Mouse (Mus musculus) B cell, adult 2 months (primary cell): ENCODE measurements around the gene Hectd2.

Experiments used
- DNase-seq, 2 experiments: peaks; one replicate each; pipeline ENCODE4 v3.0.0; 2022

Hectd2 gene

GRCm38 (mm10) chr19:36573986-36574385, 19.5 kb downstream of the Hectd2 start:
- DNase-seq = no peak

GRCm38 (mm10) chr19:36575159-36575558, 20.7 kb downstream of the Hectd2 start:
- DNase-seq = no peak

GRCm38 (mm10) chr19:36580874-36581273, 26.4 kb downstream of the Hectd2 start:
- no peak for DNase-seq

- DNase-seq = no peak
These were observed 27.7 kb downstream of the Hectd2 start for GRCm38 (mm10) chr19:36582116-36582515.

GRCm38 (mm10) chr19:36585505-36585904, 31.1 kb downstream of the Hectd2 start:
- no peak for DNase-seq

- DNase-seq = no peak
These were observed 40.0 kb downstream of the Hectd2 start for GRCm38 (mm10) chr19:36594409-36594808.

GRCm38 (mm10) chr19:36601869-36602268, 47.4 kb downstream of the Hectd2 start:
- DNase-seq = no peak

- DNase-seq = no peak
These were observed 48.3 kb downstream of the Hectd2 start for GRCm38 (mm10) chr19:36602535-36603312.

- no peak for DNase-seq
These were observed 51.8 kb downstream of the Hectd2 start for GRCm38 (mm10) chr19:36606270-36606669.

- DNase-seq = no peak
These were observed 54.8 kb downstream of the Hectd2 start for GRCm38 (mm10) chr19:36609229-36609628.

- no peak for DNase-seq
These were observed 55.9 kb downstream of the Hectd2 start for GRCm38 (mm10) chr19:36610309-36610708.

GRCm38 (mm10) chr19:36625906-36626305, 71.5 kb downstream of the Hectd2 start:
- DNase-seq = no peak

- DNase-seq = no peak
These were observed 72.4 kb downstream of the Hectd2 start for GRCm38 (mm10) chr19:36626881-36627280.

GRCm38 (mm10) chr19:36629394-36629910, 75.0 kb downstream of the Hectd2 start:
- DNase-seq = no peak

GRCm38 (mm10) chr19:36630361-36630760, 75.9 kb downstream of the Hectd2 start:
- DNase-seq = no peak

- no peak for DNase-seq
These were observed 80.3 kb downstream of the Hectd2 start for GRCm38 (mm10) chr19:36634771-36635170.

GRCm38 (mm10) chr19:36637223-36637622, 82.8 kb downstream of the Hectd2 start:
- DNase-seq = no peak

GRCm38 (mm10) chr19:36637948-36638587, 83.6 kb downstream of the Hectd2 start:
- DNase-seq = no peak

- DNase-seq = no peak
These were observed 84.6 kb downstream of the Hectd2 start for GRCm38 (mm10) chr19:36639072-36639471.

- DNase-seq = no peak
These were observed 86.7 kb downstream of the Hectd2 start for GRCm38 (mm10) chr19:36641128-36641527.

- DNase-seq = no peak
These were observed 91.0 kb downstream of the Hectd2 start for GRCm38 (mm10) chr19:36645308-36645889.

- no peak for DNase-seq
These were observed 91.8 kb downstream of the Hectd2 start for GRCm38 (mm10) chr19:36646132-36646828.

GRCm38 (mm10) chr19:36652686-36653085, 98.2 kb downstream of the Hectd2 start:
- no peak for DNase-seq
